Mouse (Mus musculus): Measurements from ENCODE around the gene Ids.
"Not testable (repeated sequence)": the region's sequence is repeated elsewhere in the genome, so short reads cannot be mapped to it uniquely, and the experiment has no call there.

Gene Ids

GRCm38 (mm10) chrX:70364661-70365613 is at the start of gene Ids:
TSS of gene Ids (minus strand) at chrX:70365084.
- DNase-seq (ENCODE audit: low spot score): peak; percentile 18

GRCm38 (mm10) chrX:70392636-70393035 is 27.8 kb upstream of the Ids start:
- not testable (repeated sequence) for DNase-seq (ENCODE audit: low spot score)

GRCm38 (mm10) chrX:70385962-70386351 is 21.1 kb upstream of the Ids start:
- DNase-seq (ENCODE audit: low spot score): no peak

GRCm38 (mm10) chrX:70385276-70385961 is 20.5 kb upstream of the Ids start, which contains the start of gene 1110012L19Rik:
TSS of gene 1110012L19Rik (plus strand) at chrX:70385877.
- DNase-seq (ENCODE audit: low spot score): no peak

- DNase-seq (ENCODE audit: low spot score): no peak
These were observed 20.0 kb upstream of the Ids start for GRCm38 (mm10) chrX:70384917-70385275.

- DNase-seq (ENCODE audit: low spot score): not testable (repeated sequence)
These were observed 9.7 kb upstream of the Ids start for GRCm38 (mm10) chrX:70374469-70375110.

- not testable (repeated sequence) for DNase-seq (ENCODE audit: low spot score)
These were observed 4.9 kb upstream of the Ids start for GRCm38 (mm10) chrX:70369758-70370157.

GRCm38 (mm10) chrX:70364202-70364601 is 682 bp downstream of the Ids start:
- no peak for DNase-seq (ENCODE audit: low spot score)

- DNase-seq (ENCODE audit: low spot score): no peak
These were observed 1.4 kb downstream of the Ids start for GRCm38 (mm10) chrX:70363446-70363845.

GRCm38 (mm10) chrX:70362985-70363384 is 1.9 kb downstream of the Ids start:
- DNase-seq (ENCODE audit: low spot score): no peak

GRCm38 (mm10) chrX:70330202-70330843 is 34.6 kb downstream of the Ids start:
- no peak for DNase-seq (ENCODE audit: low spot score)

GRCm38 (mm10) chrX:70328530-70329143 is 36.2 kb downstream of the Ids start:
- DNase-seq (ENCODE audit: low spot score): no peak

GRCm38 (mm10) chrX:70327656-70328055 is 37.2 kb downstream of the Ids start:
- DNase-seq (ENCODE audit: low spot score): no peak

- DNase-seq (ENCODE audit: low spot score): no peak
These were observed 45.6 kb downstream of the Ids start for GRCm38 (mm10) chrX:70319254-70319653.

GRCm38 (mm10) chrX:70314949-70315641 is 49.8 kb downstream of the Ids start:
- no peak for DNase-seq (ENCODE audit: low spot score)

Data from urinary bladder, postnatal 10 days (tissue).